Mouse (Mus musculus) cerebellum, postnatal 36 days (tissue): ENCODE data around the gene Polr2c.

Source experiments
- DNase-seq, 2 experiments: peaks; one replicate each; pipeline ENCODE4 v3.0.0; 2021 to 2022; ENCODE audit warnings: mixed read lengths in 2 of 2

The Polr2c gene

DNA sequence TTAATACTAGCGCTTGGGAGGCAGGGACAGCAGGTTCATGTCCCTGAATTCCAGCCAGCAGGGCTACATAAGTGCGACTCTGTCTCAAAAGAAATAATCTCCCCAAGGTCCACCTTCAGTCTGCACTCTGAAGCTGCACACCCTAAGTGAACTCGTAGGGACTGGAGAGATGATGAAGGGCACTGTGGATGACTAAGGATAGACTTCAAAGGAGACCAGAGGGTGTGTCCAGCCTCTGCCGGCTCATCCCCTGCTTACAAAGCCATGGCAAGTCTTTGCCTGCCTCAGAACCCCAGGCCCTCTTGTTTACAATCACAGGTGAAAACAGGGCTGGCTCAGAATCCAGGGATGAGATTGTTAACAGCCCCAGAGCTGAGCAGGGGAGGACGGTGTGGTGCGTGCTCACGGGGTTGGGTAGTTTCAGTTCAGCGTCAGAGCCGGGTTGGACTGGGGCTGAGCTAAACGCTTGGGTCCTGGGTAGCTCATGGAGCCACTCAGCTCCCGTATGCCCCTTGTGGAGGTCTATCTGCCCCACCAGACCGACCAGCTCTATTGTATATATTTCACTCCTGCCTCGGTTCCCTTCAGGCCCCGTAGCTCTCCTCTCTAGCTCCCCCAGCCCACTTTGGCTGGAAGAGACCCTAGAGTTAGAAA lies 31.3 kb downstream of the Polr2c start:
- no peak for DNase-seq

DNA sequence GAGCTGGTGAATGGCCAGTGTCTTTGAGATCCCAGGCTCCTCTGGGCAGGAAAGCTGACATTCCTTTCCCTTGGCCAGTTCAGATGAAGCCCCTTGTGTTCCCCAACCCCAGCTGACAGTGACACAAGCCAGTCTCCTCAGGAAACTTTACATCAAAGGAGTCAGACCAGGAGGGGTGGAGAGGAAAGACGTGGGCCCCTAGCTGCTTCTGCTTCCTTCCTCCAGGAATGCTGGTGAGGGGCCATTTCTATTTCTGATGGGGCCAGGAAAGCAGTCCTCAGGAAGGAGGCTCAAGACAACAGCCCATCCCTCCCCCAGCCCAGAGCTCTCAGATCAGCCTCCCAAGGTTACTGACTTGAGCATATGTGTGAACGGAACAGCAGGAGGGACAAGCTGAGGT lies 35.7 kb downstream of the Polr2c start:
- no peak for DNase-seq

DNA sequence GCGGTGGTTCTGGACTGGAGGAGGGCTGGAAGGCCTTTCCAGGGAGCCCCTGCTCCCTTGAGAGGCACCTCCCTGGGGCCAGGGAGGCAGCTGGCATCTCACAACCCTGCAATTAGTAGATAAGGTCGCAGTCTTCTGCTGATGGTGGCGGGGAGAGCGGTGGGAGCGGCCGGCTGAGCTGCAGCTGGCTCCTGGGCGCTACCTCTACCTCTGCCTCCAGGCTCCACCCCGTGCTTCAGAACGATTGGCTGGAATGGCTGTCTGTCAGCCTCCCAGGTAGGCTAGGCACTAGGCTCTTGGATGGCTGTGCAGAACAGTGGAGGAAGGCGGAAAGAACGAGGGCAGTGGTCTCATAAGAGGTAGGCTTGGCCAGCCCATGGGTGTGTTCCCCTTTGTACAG lies 42.0 kb downstream of the Polr2c start:
- no peak for DNase-seq

DNA sequence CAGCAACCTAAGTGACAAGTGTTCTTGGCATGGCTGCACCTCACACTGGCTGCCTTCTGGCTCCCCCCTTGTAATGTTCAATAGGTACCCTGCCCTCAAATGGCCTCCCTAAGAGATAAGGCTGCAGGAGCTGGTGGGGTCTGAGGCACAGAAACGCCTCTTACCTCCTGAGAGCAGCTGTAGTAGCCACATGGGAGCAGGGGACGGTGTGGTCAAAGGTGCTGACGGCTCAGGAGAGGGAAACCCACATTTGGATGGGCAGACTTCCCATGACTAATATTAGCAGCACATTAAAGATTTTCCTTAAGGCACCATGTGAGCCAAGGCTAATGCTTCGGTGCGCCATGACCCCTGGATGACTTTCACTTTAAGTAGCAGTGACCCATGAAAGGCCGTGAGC lies 43.4 kb downstream of the Polr2c start:
- DNase-seq: no peak

DNA sequence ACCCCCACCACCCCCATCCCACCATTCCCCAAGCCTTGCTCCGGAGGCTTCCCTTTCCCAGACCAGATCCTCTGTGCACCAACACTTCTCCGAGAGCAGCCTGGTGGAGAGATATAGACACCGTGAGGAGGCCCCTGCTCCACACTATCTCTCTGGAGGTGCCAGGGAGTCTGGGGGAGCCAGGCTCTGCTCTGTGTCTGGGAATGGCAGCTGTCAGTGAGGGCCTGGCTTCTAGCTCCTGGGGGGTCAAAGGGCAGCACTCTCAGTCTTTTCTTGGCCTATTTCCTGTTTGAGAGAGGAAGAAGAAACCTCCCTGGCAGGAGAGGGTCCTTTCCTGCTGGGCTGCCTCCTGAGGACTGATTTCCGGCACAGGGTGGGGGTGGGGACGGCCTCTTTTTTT lies 43.8 kb downstream of the Polr2c start:
- no peak for DNase-seq

DNA sequence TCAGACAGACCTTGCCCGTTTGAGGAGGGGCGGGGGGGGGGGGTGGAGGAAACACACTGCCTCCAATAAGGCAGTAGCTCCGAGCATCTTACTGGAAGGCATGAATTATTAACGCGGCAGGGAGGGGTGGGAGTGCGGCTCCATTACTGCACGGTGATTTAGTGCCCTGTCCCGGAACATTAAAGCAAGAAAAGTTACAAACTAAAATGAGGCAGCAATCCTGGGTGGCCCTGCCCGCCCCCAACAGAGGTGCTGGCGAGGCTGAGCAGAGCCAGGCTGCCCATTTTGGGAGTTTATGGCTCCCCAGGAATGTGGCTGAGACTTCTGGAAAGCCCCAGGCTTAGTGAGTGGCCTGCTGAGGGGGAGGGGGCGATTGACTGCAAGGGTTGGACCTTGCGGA lies 46.5 kb downstream of the Polr2c start:
- DNase-seq: no peak

DNA sequence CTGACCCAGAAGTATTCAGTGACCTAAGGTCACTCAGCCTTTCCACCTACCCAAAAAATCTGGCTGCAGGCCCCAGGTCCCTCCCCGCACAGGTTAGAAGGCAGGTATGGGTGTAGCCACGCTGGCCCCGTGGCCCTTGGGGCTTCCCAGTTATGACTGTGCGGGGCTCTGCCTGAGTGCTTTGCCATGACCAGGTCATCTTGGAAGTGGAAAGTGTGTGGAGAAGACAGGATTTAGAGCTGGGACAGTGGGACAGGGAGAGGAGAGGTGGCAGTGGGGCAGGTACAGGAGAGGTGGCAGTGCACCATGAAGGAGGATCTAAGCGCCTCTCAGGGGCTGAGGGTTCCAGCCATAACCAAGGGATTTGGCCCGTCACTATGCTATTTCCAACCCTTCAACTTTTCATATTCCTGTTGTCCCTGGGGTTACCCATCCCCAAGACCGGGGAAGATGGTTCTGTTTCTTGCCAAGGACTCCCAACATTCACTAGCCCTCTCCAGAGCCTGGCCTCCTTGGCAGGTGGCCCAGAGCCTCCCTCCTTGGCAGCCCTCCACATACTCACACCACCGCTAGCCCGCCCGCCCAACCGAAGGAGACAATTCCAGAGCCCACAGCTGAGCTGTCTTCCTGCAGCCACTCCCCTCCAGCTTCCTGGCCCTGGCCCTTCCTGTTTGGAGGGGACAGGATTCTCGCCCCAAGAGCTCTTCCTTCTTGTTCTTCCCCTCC lies 47.4 kb downstream of the Polr2c start:
- DNase-seq: peak; percentile 23 to 54

DNA sequence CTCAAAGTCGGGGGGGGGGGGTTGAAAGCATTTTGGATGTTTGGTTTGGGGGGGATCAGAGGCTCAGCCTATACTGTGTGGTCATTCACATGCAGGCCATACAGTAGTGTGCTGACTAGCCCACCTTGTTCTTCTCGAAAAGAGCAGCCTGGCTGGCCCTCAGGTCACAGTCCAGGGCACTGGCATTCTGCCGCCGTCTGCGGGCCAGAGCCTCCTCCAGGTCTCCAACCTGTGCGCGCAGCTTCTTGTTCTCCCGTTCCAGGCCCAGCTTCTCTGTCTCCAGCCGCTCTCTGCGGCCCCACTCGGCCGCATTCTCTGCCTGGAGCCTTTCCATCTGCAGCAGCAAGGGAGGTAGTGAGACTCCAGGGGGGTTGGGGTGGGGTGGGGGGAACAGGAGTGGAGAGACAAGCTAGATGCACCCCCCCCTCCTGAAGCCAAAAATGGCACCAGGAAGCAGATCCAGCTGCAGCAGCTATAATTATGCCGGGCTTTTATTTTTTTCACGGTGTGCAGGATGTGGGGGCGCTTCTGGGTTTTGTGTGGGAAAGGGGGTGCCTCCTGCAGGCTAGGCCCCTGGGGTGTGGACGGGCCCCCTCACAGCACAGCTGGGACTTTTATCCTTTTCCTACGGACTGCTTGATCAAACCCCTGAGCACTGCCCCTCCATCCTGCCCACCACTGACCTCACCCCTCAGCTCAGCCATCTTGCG lies 50.5 kb downstream of the Polr2c start:
- no peak for DNase-seq

DNA sequence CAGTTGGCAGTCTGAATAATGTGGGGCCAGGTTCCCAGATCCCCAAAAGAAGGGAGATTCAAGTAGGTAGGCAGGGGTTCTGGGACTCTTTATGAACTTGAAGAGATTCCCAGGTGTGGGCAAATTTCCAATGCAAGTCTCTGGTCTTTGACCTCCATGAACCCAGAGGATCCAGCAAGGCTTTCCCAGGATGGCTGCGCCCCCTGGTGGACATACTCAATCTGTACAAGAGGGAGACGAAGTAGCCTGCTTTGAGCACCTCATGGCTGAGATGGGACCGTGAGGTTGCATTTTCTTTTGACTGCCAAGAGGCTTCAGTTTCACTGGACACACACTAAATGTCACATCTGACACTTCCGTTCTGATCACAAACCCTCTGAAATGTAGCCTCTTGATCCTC lies 51.6 kb downstream of the Polr2c start:
- peak; percentile 72 to 77 for DNase-seq

DNA sequence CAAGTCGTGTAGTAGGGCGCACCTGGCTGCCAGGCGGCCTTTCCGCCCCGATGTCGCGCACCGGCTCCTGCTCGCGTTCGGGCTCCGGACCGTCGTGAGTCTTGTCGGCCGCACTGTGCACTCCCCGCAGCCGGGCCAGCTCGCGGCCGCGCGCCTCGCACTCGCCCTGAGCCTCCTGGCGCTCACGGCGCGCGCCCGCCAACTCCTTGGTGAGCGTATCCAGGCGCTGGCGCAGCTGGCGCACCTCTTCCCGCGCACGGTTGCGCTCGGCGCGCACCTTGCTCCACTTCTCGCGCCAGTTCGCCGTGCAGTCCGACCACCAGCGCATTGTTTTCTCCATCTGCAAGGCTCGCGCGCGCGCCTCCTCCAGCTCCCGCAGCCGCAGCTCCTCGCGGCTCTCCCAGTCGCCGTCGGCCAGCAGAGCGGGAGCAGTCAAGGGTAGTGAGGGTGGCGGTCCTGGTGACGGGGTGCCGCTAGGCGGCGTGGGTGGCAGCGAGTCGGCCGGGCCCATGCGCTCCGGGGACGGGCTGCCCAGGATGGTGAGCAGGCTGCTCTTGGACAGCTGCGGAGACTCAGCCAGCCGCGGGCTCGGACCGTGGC lies 55.9 kb downstream of the Polr2c start:
- DNase-seq: peak; percentile 12 to 40

DNA sequence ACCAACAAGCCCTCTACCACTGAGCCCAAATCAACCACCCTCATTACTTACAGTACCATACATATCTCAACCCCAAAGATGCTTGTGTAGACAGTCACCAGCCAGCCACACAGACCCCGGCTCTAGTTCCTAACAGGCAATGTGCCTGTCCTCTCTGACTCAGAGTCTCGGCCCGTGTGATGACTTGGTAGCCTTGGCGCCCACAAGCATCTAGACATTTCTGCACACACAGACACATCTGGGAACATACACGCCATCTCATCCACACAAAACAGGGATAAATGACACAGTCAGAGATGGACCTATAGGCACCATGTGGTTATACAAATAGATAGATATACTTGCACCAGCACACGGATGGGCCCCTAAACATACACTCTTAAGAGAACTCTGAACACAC lies 57.0 kb downstream of the Polr2c start:
- DNase-seq: no peak

DNA sequence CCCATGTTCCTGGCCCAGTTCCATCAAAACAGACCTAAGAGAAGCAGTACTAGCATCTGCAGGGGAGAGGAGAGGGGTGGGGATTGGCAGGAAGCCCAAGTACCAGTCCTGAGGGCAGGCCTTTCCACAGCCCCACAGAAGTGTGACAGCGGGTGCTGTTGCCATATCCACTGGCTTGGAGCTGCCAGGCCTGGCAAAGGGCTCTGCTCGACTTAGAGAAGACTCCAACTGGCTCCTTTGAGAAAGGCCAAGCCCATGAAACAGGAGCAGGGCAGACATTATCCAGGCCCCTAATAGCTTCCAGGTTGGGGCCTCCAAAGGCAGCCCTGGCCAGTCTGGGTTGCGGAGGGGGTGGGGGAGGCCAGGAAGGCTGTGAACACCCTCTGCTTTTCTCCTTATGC lies 57.5 kb downstream of the Polr2c start:
- no peak for DNase-seq

DNA sequence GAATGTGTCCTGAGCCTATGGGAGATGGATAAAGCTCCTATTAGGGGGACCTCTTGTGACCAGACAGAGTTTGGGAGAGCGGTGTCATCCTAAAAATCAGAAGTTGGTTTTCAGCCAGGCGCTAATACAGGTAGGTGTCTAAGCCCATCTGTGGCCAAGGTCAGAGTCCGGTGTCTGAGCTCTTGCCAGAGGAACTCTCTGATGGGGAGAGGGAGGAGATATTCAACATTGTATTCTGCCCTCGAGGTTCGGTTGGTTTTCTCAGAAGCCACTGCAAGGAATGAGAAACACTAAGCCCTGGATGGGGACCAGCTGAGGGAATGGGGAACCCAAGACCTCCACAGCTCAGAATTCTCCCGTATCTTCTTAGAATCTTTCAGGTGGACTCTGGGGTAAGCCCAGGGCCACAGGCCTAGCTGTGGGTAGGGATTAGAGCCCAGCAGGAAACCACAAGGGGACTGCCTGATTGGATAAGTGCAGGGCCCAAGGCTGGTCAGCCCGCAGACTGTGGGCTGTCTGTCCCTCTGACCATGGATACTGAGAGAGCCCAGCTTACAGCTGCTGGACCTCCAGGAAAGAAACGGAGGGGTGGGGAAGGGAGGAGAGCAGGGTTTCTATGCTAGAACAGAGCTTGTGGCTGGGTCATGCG lies 59.2 kb downstream of the Polr2c start:
- DNase-seq: no peak

DNA sequence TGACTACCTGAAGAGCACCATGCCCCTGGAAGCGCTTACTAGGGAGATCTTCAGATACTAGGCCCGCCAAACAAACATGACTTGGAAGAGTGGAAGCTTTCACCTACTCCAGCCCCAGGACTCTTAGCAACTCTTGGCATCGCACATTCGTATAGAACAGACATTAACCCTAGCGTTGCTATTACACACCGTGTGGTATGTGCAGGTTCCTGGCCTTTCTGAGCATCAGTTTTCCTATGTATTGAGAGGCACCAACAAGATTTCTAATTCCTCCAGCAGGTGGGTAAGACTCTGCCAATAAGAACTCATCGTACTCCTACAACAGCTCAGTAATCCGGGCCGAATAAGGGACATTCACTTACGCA lies 59.7 kb downstream of the Polr2c start:
- DNase-seq: no peak

DNA sequence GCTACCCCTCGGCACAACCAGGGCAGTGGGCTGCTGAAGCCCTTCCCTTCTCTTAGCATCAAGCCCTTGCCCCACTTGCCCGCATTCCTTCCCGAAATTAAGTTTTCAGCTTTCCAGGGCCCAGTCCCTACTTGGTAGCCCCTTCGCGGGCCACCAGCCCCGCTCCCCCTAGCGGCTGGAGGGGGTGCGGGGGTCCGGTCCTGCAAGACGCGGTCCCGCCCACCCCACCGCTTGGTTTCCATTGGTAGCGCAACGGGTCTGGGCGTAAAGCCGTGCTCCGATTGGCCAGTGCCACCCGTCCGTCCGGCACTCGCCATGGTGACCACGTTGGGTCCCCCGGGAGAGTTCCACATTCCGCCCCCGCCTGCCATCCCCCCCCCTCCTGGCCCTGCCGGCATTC lies 60.1 kb downstream of the Polr2c start:
- DNase-seq: peak; percentile 30 to 53

DNA sequence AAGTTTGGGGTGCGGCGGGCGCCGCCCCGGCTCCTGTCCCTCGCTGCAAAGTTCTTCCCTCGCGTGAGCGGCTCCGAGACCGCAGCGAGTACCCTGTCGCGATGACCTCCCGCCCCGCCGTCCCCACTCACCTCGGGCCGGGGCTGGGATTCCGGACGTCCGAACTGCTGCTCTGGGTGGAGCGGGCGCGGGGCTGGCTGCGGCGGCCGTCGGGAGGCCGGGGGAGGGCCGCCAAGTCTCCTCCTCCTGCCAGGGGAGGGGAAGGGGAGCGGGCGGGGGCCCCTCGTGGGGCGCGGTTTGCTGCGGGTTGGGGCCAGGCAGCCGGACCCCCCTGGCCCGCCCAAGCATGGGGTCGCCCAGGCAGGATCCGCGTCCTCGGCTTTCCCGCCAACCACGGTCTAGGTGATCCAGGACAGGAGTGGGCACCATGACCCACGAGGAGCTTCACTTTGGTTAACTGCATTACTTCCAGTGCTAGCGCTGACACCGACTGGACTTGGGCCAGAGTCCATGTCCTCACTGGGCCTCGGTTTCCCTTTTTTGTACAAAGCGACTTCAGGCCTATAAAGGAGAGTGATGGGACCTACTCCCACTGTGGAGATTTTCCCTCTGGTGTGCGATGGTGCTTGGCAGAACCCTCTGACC lies 60.7 kb downstream of the Polr2c start, which contains the start of gene Ccdc102a:
TSS of gene Ccdc102a (minus strand) at position 248 of the 645 bp plus-strand sequence.
- DNase-seq: no peak

DNA sequence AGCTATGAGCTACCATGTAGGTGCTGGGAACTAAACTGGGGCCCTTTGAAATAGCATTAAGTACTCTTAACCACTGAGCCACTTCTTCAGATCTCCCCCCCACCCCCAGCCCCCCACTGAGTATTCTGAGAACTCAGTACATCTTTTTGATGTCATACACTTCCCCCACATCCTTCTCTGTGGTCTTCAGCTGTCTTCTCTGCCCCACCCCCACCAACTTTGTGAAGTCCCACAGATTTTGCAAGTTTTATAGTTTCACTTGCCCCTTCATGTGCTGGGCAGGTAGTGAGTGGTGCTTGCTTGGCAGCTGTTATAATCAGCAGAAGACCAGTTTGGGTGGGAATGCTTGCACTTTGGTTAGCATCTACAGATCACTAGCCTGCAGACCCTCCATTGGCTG lies 62.0 kb downstream of the Polr2c start:
- DNase-seq: no peak

DNA sequence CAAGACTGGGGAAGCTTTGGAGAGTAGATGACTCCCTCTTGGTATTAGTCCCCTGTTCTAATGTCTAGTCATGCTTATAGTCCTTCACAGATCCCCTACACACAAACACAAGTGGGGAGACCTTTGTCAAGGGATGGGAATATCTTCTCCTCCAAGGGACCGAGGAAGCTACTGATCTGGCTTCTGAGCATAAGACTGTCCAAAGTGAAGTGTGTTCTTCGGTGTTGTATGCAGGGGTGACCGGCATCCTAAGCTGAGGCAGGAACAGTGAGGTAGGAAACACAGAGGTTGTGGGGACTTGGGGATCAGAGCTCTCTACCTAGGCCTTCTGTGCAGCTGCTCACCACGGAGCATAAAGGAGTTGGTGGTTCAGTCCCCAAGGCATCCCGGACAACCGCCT lies 64.9 kb downstream of the Polr2c start:
- DNase-seq: no peak

DNA sequence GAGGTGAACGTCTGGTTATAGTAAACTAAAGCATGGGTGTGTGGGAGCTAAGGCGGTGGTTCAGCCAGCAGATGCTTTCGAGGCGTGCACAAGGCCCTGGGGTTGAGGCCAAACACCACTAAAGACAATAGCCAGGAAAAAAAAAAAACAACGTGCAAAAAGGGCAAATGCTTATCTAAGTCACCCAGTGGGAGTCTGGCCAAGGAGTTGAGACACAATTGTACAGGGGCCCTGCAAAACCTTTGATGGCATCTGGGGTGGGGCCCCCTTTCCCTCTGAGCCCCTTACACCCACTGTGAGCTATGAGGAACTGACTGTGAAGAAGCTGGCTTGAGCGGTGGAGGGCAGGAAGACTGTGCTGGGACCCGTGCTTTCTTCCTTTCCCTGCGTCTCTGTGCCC lies 65.4 kb downstream of the Polr2c start:
- DNase-seq: no peak
